Mouse (Mus musculus) adrenal gland, postnatal 4 days (tissue): ENCODE results near the gene Tubgcp2. TPM values are rescaled to one million over a fixed set of nuclear protein-coding genes. Genes with fewer than 3 reads are reported as not detected.
A peak's percentile ranks its signal among the peaks of the same experiment; 100 is the strongest.

Source experiments
- DNase-seq, 2 experiments: peaks; one replicate each; pipeline ENCODE4 v3.0.0; 2021 to 2022; ENCODE audit warnings: low spot score in 2 of 2, mixed read lengths in 2 of 2
- total RNA-seq, 2 experiments: library from RNA; stranded (reverse); gene quantifications; 2 replicates each; pipeline ENCODE4 v1.2.3; 2021

Gene Tubgcp2
- total RNA-seq, 2 experiments from 2014 or later = 53.7 to 55.8 TPM

DNA sequence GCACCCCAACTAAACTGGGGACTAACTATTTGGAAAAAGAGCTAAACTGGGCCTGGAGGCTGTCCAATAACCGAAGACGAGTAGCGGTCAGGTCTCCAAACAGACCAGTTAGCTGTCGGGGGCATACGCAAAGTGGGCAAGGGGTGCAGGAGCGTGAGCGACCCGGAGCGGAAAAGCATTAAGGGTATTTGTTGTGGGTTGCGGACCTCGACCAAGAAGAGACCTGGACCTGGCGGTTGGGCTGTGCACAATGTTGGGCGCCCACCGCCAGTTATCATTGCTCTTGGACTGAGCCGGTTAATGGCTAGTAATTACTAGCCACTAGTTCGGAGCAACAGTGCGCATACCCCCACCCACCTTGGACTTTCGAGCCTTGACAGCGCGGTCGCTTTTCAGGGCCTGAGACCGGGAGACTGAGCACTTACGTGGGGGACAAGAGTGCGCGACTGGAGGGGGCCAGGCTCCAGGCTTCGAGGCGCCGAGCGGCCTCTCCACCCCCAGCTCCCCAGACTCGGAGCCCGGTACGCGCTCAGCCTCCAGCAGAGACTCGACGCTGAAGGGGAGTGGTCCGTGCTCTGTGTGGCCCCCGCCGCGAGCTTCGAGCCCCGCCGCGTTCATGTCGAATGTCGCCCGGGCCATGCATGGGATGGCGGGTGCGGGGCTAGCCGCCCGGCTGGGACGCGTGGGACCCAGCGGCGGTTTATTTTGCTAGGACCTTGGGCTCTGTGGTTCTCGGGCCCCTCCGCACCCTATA, 12.1 kb upstream of the Tubgcp2 start, which contains the start of gene Msx3:
Gene Msx3 (minus strand): TSS at position 729 of the 754 bp plus-strand sequence.
- no peak for DNase-seq

DNA sequence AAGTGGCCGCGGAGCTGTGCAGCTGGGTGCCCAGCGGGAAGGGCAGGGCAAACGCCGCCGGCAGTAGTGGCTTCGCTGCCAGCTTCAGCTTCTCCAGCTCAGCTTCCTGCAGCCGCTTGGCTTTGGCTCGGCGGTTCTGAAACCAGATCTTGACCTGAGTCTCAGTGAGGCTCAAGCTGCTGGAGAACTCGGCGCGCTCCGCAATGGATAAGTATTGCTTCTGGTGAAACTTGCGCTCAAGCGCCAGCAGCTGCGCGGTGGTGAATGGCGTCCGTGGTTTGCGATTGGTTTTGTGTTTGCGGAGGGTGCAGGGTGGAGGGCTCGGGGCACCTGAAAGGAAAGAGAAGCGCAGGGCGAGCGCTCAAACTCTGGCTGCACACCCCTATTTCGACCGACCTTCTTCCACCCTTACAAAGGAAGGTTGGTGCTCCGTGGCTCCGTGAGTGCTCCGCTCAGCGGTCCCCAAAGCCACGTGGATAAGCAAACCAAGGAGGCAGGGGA, 11.4 kb upstream of the Tubgcp2 start:
- no peak for DNase-seq

GRCm38 (mm10) chr7:140045546-140045945, 9.1 kb upstream of the Tubgcp2 start:
- DNase-seq = no peak

DNA sequence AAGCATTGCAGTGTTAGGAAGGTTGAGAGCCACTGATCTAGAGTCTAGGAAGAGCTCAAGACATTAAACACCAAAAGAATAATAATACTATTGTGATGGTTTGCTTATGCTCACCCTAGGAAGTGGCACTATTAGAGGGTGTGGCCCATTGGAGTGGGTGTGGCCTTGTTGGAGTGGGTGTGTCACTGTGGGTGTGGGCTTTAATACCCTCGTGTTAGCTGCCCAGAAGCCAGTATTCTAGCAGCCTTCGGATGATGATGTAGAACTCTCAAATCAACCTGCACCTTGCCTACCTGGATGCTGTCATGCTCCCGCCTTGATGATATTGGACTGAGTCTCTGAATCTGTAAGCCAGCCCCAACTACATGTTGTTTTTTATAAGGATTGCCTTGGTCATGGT, 6.3 kb upstream of the Tubgcp2 start:
- DNase-seq = no peak

- DNase-seq = no peak
Measured at GRCm38 (mm10) chr7:140037171-140037555, 694 bp upstream of the Tubgcp2 start.

- DNase-seq = no peak
Measured at GRCm38 (mm10) chr7:140035456-140035855, 1.0 kb downstream of the Tubgcp2 start.

DNA sequence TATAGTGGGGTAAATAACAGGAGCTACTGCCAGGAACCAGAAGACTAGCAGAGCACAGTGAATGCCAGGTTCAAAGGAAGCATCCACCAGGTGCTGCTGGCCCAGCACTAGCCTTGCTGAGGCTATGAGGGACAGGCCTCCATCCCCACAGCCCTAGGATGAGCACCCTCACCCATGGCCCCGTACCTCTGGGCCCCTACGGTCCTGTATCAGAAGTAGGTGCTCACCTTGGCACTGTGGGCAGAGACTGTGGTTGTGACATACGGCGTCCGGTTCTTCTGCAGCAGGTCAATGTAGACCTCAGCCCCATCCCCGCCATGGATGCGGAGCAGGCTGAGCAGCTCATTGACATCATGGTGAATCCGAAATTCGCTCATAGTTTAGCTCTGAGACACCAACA, 3.1 kb downstream of the Tubgcp2 start:
- no peak for DNase-seq

GRCm38 (mm10) chr7:140032366-140032765, 4.1 kb downstream of the Tubgcp2 start:
- DNase-seq = no peak

GRCm38 (mm10) chr7:140031771-140032170, 4.7 kb downstream of the Tubgcp2 start:
- DNase-seq = no peak

DNA sequence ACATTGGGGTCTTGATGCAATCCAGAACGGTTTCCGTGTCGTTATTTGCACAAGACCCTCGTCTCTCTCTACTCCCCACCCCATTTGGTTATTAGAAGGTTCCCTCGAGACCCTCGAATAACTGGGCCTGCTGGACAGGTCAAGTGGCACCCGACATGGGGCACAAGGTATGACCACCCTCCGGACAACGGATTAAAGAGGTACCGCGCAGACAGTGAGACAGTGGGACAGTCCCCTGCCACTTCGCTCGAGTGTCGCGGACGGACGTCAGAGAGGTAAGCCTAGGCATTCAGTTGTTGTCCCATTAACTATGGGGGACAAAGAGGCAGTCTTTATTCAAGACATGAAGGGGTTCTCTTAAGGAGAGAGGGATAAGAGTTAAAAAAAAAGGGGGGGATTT, 25.1 kb downstream of the Tubgcp2 start:
- DNase-seq = no peak

GRCm38 (mm10) chr7:140007781-140008180, 28.7 kb downstream of the Tubgcp2 start:
- no peak for DNase-seq

- DNase-seq = no peak
Measured at GRCm38 (mm10) chr7:140006861-140007611, 29.4 kb downstream of the Tubgcp2 start.

DNA sequence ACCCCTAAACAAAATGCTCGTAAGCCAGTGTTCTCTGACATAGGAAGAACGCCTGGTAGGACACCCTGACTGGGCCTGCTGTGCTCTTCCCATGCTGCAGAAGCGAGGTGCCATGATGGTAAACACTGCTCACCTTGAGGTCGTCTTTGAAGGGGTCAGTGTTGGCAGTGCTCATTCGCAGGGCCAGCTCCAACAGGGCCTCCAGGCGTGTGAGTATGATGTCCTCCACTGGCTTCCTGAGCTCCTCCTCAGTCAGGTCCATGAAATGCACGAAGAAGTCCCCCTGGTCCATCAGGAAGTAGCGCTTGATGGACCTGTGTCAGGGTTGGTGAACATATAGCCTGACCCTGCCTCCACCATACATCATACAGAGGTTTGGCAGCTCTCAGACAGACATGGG, 31.8 kb downstream of the Tubgcp2 start:
- DNase-seq = no peak

GRCm38 (mm10) chr7:140001086-140001740, 35.3 kb downstream of the Tubgcp2 start:
- DNase-seq = no peak

GRCm38 (mm10) chr7:139998691-139999350, 37.6 kb downstream of the Tubgcp2 start:
- no peak for DNase-seq

- peak in 1 of 2 experiments; percentile 52 for DNase-seq
Measured at GRCm38 (mm10) chr7:139994676-139995075, 41.8 kb downstream of the Tubgcp2 start.

GRCm38 (mm10) chr7:139994202-139994601, 42.3 kb downstream of the Tubgcp2 start:
- no peak for DNase-seq

- no peak for DNase-seq
Measured at GRCm38 (mm10) chr7:139993532-139993931, 42.9 kb downstream of the Tubgcp2 start.

DNA sequence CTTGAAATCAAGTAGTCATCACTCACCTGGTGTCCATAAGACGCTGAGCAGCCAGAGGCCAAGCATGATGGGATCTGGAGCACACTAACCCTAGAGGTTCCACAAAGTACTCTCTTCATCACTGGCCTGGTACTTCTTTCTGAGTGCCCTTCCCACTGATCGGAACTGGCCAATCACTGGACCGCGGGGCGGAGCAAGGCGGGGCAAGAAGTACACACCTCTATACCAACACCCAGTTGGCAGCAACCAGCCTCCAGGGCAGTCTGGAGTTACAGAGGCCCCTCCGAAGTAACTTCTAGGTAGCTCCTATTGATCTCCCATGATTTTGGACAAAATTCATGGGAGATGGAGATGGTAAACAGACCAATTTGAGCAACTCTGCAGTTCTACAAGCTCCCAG, 44.1 kb downstream of the Tubgcp2 start, which contains the start of gene Adam8:
Gene Adam8 (minus strand): TSS at position 157 of the 400 bp plus-strand sequence.
- no peak for DNase-seq

GRCm38 (mm10) chr7:139990864-139991394, 45.5 kb downstream of the Tubgcp2 start:
- DNase-seq = no peak

DNA sequence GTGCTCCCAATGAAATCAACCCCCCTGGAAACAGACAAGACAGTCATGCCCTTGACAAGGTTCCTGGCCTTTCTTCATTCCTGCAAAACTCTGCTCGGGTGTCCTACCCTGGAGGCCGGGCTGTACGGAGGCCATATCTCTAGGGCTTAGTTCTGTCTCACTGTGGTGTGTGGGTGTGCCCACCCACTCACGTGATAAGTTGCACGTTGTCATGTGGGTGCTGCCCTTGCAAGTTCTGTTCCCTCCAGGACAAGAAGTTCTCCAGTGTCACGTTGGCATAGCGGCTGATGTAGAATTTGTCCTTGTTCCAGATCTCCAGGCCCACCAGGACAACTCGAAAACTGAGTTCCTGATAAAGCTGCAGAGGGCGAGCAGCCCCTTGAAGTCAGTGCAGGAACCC, 48.2 kb downstream of the Tubgcp2 start:
- no peak for DNase-seq
